Mouse (Mus musculus) embryonic facial prominence, embryonic 10.5 days (tissue): ENCODE data around the gene Slc13a2. TPM values are rescaled to one million over a fixed set of nuclear protein-coding genes. Genes with fewer than 3 reads are reported as not detected.

ENCODE experiments used
- DNase-seq: peaks from one replicate; pipeline ENCODE4 v3.0.0-alpha.2; 2017; ENCODE audit warnings: low spot score
- H3K27ac ChIP-seq: fragments of 300-500 bp; sonication (generic); replicated peaks from 2 replicates; pipeline ENCODE4 v1.5.1; 2016; ENCODE audit warnings: mild to moderate bottlenecking
- H3K27me3 ChIP-seq: fragments of 300-500 bp; sonication (generic); replicated peaks from 2 replicates; pipeline ENCODE4 v1.6.1; 2016; ENCODE audit warnings: low read depth, mild to moderate bottlenecking; ENCODE audit not compliant: poor library complexity, severe bottlenecking
- H3K36me3 ChIP-seq: fragments of 300-500 bp; sonication (generic); replicated peaks from 2 replicates; pipeline ENCODE4 v1.6.1; 2016; ENCODE audit warnings: mild to moderate bottlenecking, moderate library complexity
- H3K4me1 ChIP-seq: fragments of 300-500 bp; sonication (generic); 2 replicates; pipeline ENCODE4 v1.6.1; 2016
- H3K4me3 ChIP-seq: fragments of 300-500 bp; sonication (generic); 2 replicates; pipeline ENCODE4 v1.5.1; 2016; ENCODE audit warnings: mild to moderate bottlenecking, moderate library complexity
- H3K9me3 ChIP-seq: fragments of 300-500 bp; sonication (generic); 2 replicates; pipeline ENCODE4 v1.6.1; 2016; ENCODE audit warnings: mild to moderate bottlenecking
- WGBS: fragments of 180-500 bp; shearing (Covaris S2); methylation state at CpG from one replicate; pipeline ENCODE4 v1.1.7; 2016; 5-methylcytosine and 5-hydroxymethylcytosine counted together
- polyA plus RNA-seq: library from polyadenylated mRNA; unstranded; fragments of >200 nt; fragmentation: Nextera tagmentation; extraction: Ambion mirVana; gene quantifications from 2 replicates; pipeline ENCODE4 v1.2.1, GENCODE M21; 2016

Gene Slc13a2
- polyA plus RNA-seq, 1 experiment from 2014 or later, result not detected

DNA sequence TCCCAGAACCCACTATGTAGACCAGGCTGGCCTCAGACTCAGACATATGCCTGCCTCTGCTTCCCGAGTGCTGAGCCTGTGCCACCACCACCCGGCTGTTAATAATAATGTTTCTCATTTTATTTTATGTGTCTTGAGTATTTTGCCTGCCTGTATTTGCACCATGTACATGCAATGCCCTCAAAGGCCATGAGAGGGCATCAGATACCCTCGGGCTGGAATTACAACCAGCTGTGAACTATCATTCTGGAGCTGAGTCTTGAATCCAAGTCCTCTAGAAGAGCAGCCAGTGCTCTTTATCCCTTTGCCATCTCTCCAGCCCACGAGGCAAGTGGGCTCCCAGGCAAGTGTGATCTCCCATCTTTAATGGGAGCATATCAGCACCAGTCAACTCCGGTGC lies 33.3 kb upstream of the Slc13a2 start:
- Histone ChIP-seq H3K9me3 (no peaks in the 10 kb centered on the region), H3K36me3 (no peaks in the 10 kb centered on the region), H3K27me3 (0 out of 2 replicates have a peak, but pooled peaks cover 6% of the 10 kb centered on the region), H3K4me3 (no peak overlapping the region), H3K4me1 (peaks cover 5% of the 10 kb centered on the region; the same call in 1 of the 2 replicates), H3K27ac (no peak overlapping the region)
- peak; percentile 51 for DNase-seq
- 44% methylated on average over 5 of the region's 5 CpGs for WGBS

GRCm38 (mm10) chr11:78454276-78454675 lies 32.3 kb upstream of the Slc13a2 start:
- DNase-seq, result no peak
- Histone ChIP-seq H3K27me3 (0 out of 2 replicates have a peak, but pooled peaks cover 6% of the 10 kb centered on the region), H3K4me1 (peaks cover 5% of the 10 kb centered on the region; the same call in 1 of the 2 replicates), H3K36me3 (no peaks in the 10 kb centered on the region), H3K4me3 (no peak overlapping the region), H3K27ac (no peak overlapping the region), H3K9me3 (no peaks in the 10 kb centered on the region)
- WGBS, result 71% methylated on average over 7 of the region's 7 CpGs

DNA sequence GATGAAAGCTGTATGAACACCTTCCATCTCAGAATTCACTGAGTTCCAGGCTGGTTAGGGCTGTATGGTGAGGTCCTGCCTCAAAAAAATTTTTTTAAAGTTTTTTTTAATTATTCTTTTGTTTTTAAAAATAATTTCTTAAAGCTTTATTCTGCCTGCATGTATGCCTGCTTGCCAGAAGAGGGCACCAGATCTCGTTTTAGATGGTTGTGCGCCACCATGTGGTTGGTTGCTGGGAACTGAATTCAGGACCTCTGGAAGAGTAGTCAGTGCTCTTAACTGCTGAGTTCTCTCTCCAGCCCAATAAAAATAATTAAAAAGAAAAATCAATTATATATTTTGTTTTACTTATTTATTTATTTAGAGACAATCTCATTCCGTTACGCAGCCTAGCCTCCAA lies 31.7 kb upstream of the Slc13a2 start:
- Histone ChIP-seq H3K27ac (no peak overlapping the region), H3K36me3 (no peaks in the 10 kb centered on the region), H3K27me3 (0 out of 2 replicates have a peak, but pooled peaks cover 6% of the 10 kb centered on the region), H3K4me1 (peaks cover 5% of the 10 kb centered on the region; the same call in 1 of the 2 replicates), H3K9me3 (no peaks in the 10 kb centered on the region), H3K4me3 (no peak overlapping the region)
- WGBS, result 10% methylated on average over 4 of the region's 4 CpGs
- peak; percentile 65 for DNase-seq

- no peak for DNase-seq
- Histone ChIP-seq H3K4me3 (no peak overlapping the region), H3K9me3 (no peaks in the 10 kb centered on the region), H3K4me1 (peaks cover under 1% of the 10 kb centered on the region; the same call in 1 of the 2 replicates), H3K27ac (no peak overlapping the region), H3K36me3 (no peaks in the 10 kb centered on the region), H3K27me3 (no peaks in the 10 kb centered on the region)
- WGBS, result 53% methylated on average over 2 of the region's 2 CpGs
Observed at GRCm38 (mm10) chr11:78450337-78450736, 28.3 kb upstream of the Slc13a2 start.

DNA sequence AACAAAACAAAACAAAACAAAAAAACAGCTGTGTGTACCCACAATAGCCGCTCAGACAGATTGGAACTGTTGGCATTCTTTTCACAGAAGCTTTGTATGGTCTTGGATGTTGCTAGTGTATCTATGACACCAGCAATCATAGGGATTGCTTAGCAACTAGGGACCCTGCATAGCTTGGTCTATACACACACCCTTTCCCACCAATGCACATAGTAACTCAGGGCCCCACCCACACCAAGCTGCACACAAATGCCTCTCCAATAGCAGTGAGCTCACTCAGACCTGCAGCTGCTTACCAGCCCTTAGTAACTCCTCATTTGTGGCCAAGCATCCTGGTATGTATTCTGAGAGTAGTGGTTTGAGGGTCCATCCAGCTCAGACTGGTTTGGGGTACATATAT lies 26.2 kb upstream of the Slc13a2 start:
- DNase-seq, result no peak
- no peaks in the 10 kb centered on the region for H3K4me1 ChIP-seq
- 98% methylated on average over 1 of the region's 1 CpGs for WGBS
- H3K9me3 ChIP-seq, result no peaks in the 10 kb centered on the region
- H3K27me3 ChIP-seq, result no peaks in the 10 kb centered on the region
- no peak overlapping the region for H3K27ac ChIP-seq
- no peaks in the 10 kb centered on the region for H3K36me3 ChIP-seq
- H3K4me3 ChIP-seq, result no peak overlapping the region

DNA sequence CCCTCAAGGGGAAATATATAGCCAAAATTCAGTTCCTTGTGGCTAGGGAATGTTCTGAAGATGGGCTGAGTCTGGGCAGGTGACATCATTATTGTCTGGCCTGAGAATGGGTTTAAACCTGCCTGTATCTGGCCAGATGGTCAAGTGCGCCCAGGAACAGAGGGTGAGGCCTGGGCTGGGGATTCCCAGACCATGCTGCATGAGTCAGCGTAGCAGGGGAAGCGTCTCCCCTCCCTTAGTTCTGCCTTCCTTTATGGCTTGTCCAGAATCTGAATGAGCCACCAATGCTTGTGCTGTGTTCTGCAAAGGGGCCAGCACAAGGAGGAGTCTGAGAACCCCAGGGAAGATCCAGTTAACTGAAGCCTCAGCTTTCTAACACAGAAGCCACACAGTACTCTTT lies 25.2 kb upstream of the Slc13a2 start:
- no peaks in the 10 kb centered on the region for H3K4me1 ChIP-seq
- no peak for DNase-seq
- H3K36me3 ChIP-seq, result no peaks in the 10 kb centered on the region
- no peak overlapping the region for H3K4me3 ChIP-seq
- H3K27ac ChIP-seq, result no peak overlapping the region
- H3K9me3 ChIP-seq, result no peaks in the 10 kb centered on the region
- 82% methylated on average over 3 of the region's 3 CpGs for WGBS
- H3K27me3 ChIP-seq, result no peaks in the 10 kb centered on the region

GRCm38 (mm10) chr11:78443115-78443514 lies 21.1 kb upstream of the Slc13a2 start:
- Histone ChIP-seq H3K36me3 (no peaks in the 10 kb centered on the region), H3K4me3 (no peak overlapping the region), H3K4me1 (no peaks in the 10 kb centered on the region), H3K9me3 (no peaks in the 10 kb centered on the region; the same call in 1 of the 2 replicates), H3K27ac (no peak overlapping the region), H3K27me3 (no peaks in the 10 kb centered on the region)
- WGBS, result 87% methylated on average over 5 of the region's 5 CpGs
- DNase-seq, result no peak

DNA sequence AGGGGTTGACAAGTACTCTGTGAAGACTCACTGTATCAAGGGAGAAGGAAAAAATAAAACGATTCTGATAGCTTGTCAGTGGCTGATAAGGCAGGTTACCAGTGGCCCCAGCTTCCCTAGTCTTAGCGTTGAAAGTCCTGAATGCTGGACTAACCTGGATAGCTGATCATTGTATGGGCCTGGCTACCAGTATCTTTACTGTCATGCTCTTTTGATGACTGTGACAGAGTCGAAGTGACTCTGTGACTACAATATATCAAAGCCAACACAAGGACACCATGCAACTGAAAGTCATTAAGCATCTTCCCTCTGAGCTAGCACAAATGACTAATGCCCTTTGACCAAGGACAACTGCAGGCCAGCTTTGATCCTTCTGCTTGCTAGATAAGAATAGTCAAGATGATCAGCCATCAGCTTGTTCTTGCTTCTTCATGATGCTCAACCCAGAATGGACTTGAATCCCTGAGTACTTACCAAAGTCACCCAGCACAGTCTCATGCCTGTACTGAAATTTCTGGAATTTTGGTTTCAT lies 16.4 kb upstream of the Slc13a2 start:
- 80% methylated on average over 3 of the region's 3 CpGs for WGBS

GRCm38 (mm10) chr11:78437182-78437581 lies 15.2 kb upstream of the Slc13a2 start:
- no peak for DNase-seq
- no peaks in the 10 kb centered on the region; the same call in 1 of the 2 replicates for H3K27me3 ChIP-seq
- no peak overlapping the region for H3K27ac ChIP-seq
- no peaks in the 10 kb centered on the region for H3K36me3 ChIP-seq
- 90% methylated on average over 7 of the region's 7 CpGs for WGBS
- no peak overlapping the region for H3K4me3 ChIP-seq
- H3K9me3 ChIP-seq, result no peaks in the 10 kb centered on the region; the same call in 1 of the 2 replicates
- H3K4me1 ChIP-seq, result peaks cover 10% of the 10 kb centered on the region

More for the DNA sequence above, 16.4 kb upstream of the Slc13a2 start:
- H3K27me3 ChIP-seq, result no peaks in the 10 kb centered on the region; the same call in 1 of the 2 replicates
- H3K4me3 ChIP-seq, result no peak overlapping the region
- H3K27ac ChIP-seq, result no peak overlapping the region
- DNase-seq, result no peak
- H3K4me1 ChIP-seq, result peaks cover 10% of the 10 kb centered on the region
- no peaks in the 10 kb centered on the region for H3K36me3 ChIP-seq
- no peaks in the 10 kb centered on the region; the same call in 1 of the 2 replicates for H3K9me3 ChIP-seq

GRCm38 (mm10) chr11:78435776-78436349 lies 13.8 kb upstream of the Slc13a2 start:
- H3K4me3 ChIP-seq, result peak overlapping the region; percentile 39
- H3K27me3 ChIP-seq, result no peaks in the 10 kb centered on the region; the same call in 1 of the 2 replicates
- no peaks in the 10 kb centered on the region; the same call in 1 of the 2 replicates for H3K9me3 ChIP-seq
- no peaks in the 10 kb centered on the region for H3K36me3 ChIP-seq
- 5% methylated on average over 19 of the region's 19 CpGs for WGBS
- H3K27ac ChIP-seq, result peak overlapping the region; percentile 78
- peaks cover 10% of the 10 kb centered on the region for H3K4me1 ChIP-seq
- DNase-seq, result peak; percentile 85

- H3K27me3 ChIP-seq, result no peaks in the 10 kb centered on the region; the same call in 1 of the 2 replicates
- 79% methylated on average over 4 of the region's 4 CpGs for WGBS
Observed at GRCm38 (mm10) chr11:78434052-78434451, 12.0 kb upstream of the Slc13a2 start.

DNA sequence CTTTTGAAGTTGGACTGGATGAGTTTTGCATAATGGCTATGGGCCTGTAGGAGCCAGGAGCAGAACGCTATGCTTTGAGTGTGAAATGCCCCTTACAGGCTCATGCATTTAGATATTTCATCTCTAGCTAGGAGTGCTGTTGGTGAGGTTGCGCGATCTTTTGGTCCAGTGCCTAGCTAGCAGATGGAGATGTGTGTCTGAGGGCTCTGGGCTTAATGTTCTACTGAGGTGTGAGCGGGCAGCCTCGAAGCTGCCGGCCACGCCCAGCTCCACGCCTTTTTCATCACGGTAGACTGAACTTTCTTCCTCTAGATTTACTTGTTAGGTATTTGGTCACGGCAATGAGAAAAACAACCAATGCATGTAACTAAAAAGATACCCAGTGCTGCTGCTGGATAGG lies 9.2 kb upstream of the Slc13a2 start:
- Histone ChIP-seq H3K36me3 (no peaks in the 10 kb centered on the region), H3K4me3 (no peak overlapping the region), H3K9me3 (no peaks in the 10 kb centered on the region), H3K27me3 (no peaks in the 10 kb centered on the region; the same call in 1 of the 2 replicates), H3K27ac (no peak overlapping the region), H3K4me1 (peaks cover 8% of the 10 kb centered on the region)
- DNase-seq, result no peak
- WGBS, result 93% methylated on average over 10 of the region's 10 CpGs

More at GRCm38 (mm10) chr11:78434052-78434451, 12.0 kb upstream of the Slc13a2 start:
- Histone ChIP-seq H3K4me3 (no peak overlapping the region), H3K4me1 (peaks cover 10% of the 10 kb centered on the region), H3K9me3 (no peaks in the 10 kb centered on the region), H3K36me3 (no peaks in the 10 kb centered on the region), H3K27ac (no peak overlapping the region)
- DNase-seq, result no peak
